Mouse (Mus musculus) thymus, postnatal 10 days (tissue): ENCODE data around the gene Rgs9.
"Not testable (repeated sequence)": the region's sequence is repeated elsewhere in the genome, so short reads cannot be mapped to it uniquely, and the experiment has no call there.

Source experiments
- DNase-seq, 2 experiments: peaks; one replicate each; pipeline ENCODE4 v3.0.0; 2021; ENCODE audit warnings: low spot score in 2 of 2

Rgs9 gene

DNA sequence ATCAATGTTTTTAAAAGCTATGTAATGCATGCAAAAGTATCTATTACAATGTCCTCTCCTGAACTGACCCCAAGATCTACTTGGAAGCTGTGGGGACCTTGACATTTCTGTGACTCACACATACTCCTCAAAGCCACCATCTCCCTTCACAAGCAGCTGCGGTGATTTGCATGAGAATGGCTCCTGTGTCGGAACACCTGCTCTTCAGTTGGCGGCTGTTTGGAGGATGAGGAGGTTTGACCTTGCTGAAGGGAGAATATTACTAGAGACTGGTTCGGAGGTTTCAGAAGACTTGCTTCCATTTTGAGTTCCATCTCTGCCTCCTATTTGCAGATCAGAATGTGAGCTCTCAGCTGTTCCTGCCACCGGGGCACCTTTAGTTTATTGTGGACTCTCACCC, 7.8 kb upstream of the Rgs9 start:
- no peak for DNase-seq

DNA sequence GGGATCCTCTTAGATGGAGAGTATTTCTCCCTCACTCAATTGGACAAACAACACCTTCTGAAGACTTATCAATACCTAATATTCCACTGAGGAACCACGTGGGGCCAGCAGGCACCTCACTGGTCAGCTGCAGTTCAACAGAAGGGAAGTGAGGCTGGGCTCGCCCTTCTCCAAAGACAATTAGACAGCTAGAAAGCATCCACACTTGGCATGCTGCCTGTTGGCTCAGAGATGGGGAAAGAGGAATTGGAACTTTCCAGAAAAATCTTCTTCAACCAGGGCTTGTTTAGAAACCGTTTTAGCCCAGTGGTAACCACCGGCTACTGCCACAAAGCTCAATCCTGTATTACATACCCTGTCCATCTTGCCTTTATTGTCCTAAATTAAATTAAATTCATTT, 4.4 kb upstream of the Rgs9 start:
- DNase-seq, result no peak

DNA sequence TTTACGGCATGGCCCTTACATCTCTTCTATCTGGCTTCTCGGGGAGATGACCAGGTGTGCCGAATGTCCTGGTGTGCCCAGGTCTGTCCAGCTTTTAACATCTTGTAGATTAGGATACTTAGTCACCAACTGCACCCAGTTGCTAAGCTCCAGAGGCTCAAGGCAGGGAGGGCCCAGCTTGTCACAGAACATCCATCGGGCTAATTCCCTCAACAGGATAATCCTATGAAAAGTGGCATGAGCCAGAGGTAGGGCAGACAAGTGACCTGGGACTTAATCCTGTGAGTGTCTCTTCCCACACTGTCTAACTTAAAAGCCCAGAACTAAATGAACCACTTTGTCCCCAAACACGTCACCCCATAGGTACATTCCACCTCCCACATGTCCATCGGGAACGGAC, 898 bp downstream of the Rgs9 start:
- DNase-seq, result no peak

DNA sequence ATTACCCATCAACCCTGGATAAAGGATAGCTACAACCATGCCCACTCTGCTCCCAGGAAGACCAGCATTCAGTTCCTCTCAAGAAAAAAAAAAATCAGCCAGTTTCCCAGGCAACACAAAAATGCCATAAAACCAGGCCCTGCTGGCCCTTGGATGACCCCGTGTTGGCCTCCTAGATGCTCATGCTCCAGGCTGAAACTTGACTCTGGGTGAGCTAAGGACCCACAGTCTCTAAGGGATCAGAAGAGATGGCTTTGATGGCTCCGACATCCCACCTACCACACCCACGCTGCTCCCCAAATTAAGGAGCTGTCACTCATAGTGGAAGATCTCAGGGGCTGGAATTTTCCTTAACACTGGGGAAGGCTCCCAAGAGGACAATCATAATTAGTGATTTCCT, 5.9 kb downstream of the Rgs9 start:
- DNase-seq, result no peak

DNA sequence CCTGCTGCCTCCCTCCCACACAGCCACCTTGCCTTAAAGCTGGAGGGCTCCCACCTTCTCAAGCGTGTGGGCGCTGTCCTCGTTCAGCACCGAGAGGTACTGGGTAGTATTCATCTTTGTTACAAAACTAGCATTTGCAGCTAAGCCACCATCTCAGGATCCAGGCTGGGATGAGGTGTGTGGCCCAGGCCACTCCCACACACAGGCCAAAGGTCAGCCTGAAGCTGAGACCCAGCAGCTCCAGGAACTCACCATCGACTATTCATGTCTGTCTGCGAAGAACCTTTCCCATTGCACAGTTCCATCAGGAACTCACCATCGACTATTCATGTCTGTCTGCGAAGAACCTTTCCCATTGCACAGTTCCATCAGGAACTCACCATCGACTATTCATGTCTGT, 8.6 kb downstream of the Rgs9 start:
- DNase-seq, result not testable (repeated sequence)

DNA sequence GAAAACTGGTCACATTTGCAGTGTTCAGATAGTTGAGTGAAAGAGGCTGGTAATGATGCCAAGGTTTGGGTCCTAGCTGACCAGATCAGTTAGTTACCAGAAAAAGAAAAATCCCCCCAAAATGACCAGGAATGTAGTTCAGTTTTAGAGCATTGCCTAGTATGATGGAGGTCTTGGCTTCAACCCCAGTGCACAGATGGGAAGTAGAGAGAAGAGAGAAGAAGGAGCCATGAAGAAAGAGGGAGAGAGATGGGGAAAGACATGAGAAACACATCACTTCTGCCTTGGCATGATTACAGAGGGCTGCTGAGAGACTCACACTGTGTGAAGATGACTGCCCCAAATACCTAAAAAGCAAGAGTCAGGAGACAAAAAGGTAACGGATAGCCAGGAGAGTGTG, 13.1 kb downstream of the Rgs9 start:
- DNase-seq, result no peak

DNA sequence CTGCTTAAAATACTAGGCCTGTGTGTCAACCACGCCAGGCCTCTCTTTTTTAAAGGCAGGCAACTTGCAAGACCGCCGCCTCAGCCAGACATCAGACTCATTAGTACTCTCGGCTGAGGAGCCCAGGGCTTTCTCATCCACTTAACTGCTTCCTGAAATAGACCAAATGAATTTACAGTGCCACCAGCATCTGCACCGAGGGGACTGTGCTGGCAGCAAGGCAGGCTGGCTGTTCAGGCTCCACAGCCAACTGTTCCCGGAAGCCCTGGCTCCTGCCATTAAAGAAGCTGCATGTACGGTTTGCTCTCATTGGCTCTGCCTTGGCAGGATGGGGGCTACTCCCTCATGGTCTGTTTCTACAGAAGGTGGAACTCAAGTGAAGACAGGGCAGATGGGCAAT, 19.7 kb downstream of the Rgs9 start:
- no peak for DNase-seq

DNA sequence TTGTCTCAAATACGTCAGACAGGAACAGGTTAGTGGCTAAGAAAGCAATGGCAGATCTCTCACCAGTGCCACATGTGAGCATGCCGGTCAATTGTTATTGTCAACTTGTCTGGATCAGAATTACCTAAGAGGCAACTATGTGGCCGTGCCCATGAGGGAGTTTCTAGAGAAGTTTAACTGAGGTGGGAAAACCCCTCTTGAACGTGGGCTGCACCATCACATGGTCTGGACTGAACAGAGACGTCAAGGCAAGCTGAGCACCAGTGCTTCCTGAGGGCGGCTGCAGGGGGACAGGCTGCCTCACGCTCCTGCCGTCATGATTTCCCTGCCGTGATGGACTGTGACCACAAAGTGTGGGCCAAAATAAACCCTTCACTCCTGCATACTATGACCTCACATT, 26.5 kb downstream of the Rgs9 start:
- DNase-seq, result no peak

DNA sequence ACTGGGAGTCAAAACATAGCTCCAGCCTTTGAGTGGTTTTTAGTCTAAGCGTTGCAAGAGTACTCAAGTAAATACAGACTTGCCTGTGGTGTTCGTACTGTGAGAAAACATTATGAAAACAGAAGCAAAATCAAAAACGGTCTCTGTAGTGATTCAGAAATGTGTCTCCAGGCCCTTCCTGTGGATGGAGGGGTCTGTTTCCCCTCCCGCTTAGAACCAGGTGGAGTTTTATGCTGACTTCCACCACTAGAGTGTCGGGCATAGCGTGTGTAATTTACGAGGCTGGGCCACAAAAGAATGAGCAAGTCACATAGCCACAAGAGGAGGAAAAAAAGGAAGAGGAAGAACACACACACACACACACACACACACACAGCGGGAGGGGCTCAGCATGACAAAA, 27.6 kb downstream of the Rgs9 start:
- DNase-seq, result no peak

DNA sequence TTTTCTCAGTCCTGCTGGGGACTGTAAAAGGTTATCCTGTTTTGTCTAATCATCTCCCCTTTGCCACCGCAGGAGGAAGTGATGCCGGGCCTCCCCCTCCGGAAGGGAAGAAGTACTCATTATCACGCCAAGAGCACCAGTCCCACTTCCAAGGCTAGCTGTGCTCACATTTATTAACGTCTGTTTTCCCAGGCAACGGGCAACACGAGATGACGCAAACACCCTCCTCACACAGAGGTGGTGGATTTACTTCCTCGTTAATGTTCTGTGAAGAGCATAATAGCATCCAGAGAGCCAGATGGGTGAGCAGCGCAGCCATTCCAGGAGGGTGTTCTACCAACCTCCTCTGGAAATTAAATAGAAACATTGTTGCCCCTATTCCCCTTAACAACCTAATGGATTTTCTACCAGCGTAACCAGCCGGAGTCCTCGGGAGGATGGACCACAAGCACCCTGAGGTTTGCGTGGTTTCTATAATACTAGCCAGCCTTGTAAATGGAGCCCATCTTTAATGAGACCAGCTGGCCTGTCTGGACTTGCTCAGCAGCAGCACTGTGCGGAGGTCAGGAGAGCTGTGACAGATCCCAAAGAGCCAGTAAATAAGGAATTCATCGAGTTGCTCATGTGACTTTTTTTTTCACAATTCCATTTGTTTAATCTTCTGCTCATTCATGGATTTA, 28.1 kb downstream of the Rgs9 start:
- DNase-seq, result no peak

DNA sequence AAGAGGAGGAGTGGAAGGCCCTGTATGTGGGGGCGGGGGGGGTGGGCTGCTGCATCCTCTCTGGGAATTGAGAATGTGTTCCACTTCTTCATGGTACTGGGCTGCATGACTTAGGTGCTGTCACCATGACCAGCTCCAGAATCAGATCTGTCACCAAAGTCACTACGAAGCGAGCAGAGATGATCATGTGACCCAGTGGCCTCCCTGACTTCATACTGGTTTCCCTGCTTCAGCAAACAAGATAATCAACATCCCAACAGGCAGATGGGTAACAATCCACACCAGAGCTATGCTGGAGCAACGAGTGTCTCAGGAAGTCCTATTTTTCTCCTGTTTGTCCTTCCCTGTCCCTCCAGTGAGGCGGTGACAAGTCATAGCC, 28.7 kb downstream of the Rgs9 start:
- no peak for DNase-seq

DNA sequence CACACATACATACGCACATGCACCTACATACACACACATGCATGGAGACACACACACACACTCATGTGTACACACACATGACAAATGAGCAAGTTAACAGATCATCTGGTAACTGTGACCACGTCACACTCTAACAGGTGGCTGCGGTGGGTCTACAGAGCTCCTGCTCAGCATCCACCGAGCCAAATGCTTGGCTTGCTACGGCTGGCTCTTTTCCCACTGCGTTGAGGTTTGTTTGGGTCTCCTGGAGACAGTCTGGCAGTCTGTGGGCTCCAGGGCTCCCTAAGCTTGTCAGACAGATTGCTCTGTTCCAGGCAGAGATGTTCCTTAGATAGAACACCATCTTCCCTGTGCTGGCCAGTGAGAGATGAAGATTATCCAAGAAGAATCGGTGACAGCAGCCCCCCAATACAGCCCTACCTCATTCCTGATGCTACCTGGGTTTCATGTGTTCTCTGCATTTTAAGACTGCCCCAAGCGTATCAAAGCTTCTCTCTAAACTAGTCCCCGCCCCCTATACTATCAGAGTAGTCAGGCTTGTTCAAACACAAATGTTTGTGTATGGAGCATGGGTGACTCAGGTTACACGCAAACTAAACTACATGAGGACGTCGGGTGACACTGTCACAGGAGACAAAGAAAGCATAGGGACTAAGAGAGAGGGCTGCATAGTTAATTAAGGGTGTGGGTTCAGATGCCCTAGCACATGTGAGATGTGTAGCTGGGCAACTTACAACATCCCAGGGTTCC, 31.6 kb downstream of the Rgs9 start:
- no peak for DNase-seq

DNA sequence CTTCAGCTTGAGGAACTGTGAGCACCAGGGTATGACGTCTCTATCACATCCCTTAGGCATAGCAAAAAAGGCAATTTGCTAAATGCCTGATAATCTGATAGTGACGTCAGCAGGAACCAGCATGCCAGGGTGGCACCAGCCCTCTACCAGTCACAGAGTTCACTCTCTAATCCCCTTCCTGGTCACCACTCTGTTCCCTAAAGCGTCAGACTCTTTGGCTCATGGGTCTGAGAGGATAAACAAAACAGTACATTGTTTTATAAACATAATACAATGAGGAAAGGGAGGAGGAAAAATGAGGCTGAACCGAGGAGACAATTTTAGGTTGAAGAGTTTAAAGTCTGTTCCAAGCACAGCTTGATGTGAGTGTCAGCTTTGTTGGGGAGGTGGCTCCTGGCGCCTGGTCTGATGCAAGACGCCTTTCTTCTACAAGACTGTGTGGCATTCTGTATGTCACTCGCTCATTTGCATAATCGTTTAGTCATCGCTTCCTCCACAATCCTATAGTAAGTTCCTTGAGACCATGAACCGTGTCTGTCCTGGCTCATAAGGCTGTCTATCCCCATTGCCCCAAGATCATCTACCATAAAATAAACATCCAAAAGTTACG, 33.7 kb downstream of the Rgs9 start:
- DNase-seq, result no peak

DNA sequence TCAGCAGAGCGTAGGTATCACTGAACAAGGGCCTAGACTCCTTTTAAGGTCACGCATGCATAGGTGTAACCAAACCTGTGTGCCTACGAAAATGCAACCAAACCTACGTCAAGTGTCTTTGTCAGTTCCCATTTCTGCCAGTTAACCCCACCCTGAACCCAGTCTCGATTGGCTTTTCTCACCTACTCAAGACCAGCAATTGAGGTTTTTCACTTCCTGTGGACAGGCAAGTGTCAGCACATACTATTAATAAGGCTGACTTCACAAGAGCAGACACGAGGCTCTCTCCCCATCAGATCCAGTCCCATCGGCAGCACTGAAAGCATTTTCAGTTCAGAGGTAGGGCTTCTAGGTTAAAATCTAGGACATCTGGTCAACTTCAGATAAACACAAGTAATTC, 37.4 kb downstream of the Rgs9 start:
- no peak for DNase-seq

DNA sequence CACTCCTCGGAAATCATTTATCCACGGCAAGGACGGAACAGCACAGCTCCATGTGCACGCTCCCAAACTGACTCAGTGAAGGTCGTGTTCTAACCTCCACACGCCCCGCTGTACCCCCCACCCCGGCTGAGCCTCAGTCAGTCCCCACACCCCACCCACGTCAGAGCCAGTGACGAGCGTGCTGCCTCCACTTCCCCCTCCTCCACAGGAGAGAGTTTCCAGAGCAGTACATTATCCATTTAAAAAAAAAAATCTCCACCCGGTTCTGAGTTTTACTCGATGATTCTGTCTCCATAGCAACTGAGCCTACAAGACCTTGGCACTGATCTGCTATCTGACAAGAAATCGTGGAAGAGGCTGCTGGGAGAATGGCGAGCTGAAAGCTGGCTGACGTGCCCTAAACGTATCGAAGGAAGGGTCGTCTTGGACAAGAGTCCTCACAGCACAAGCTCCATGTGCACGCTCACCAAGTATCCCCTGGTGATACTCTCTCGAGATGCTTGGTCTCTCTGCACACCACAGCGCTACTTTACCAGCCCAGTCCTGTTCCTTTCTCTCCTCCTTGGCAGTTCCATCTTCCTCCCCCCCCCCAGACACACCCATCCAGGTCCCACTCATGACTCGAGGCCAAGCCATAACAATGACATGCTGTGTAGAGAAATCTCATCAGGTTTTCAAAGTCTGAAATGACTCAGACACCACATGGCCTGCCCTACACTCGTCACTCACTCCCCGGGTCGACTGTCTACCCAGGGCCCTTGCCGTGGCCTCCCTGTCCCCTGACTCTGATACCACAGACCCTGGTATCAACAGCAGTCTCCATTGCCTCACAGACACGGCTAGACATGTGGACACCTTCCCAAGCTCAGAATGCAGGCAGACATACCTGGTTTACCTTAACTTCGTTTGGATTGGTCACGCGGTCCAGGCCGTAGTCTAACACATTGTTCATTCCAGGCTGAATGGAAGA, 38.7 kb downstream of the Rgs9 start:
- DNase-seq, result no peak

DNA sequence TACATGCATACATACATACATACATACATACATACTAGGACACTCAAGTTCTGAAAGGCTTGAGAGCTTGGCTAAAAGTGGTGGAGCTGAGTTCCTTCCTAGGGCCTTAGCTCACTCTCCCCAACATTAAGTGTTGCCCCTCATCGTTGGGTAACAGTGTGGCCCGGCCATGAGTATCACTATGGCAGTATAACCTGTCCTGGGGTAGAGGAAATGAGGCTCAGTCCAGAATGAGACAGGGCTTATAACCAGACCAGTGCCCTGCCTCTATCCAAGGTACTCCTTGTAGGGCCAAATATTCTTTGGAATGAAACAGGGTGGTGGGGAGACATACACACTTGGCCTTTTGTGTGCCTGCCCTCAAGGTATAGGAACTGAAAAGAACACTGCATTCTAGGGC, 40.1 kb downstream of the Rgs9 start:
- peak in 1 of 2 experiments; percentile 29 for DNase-seq

DNA sequence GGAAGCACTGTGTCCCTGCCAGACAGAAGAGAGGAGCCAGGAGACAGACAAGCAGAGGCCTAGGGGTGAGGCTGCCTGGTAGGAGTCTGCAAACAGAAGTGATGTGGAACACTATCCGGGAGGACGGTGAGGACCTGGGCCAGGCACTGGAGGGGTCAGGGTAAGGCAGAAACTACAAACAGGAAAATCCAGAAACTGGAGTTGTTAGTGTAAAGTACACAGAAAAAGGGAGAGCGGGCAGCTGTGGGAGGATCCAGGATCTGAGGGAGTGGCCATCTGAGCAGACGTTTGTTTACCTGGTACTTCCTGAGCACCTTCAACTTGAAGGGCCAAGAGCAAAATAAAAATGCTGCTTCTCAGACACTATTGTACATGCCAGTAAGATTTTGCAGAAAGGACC, 42.9 kb downstream of the Rgs9 start:
- DNase-seq, result no peak

DNA sequence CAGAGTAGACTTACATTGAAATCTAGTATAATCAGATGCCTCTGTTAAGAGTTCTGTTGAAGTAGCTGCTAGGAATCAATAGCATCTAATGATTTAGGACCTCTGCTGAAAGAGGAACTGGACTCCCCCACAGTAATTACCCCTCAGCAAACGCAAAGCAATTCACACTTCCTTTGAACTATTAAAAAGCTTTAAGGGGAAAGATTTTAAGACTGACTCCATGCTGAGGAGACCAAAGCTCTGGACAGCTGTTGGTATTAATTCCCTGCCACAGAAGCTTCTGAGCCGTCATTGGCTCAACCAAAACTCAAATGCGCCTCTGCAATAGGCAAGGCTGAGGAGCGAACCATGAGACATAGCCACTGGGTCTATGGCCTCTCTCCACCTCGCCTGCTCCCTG, 45.4 kb downstream of the Rgs9 start:
- DNase-seq, result no peak

DNA sequence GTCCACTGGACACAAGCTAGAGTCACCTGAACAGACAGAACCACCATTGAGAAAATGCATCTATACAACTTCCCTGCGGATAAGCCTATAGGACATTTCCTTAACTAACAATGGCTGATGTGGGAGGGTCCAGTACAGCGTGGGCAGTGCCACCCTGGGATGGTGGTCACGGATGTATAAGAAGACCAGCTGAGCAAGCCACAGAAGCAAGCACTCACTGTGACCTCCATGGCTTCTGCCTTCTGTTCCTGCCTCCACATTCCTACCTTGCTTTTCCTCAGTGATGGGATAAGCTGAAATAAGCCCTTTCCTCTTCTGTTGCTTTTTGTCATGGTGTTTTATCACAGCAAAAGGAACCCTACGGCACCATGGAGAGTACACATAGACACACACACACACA, 47.4 kb downstream of the Rgs9 start:
- no peak for DNase-seq

DNA sequence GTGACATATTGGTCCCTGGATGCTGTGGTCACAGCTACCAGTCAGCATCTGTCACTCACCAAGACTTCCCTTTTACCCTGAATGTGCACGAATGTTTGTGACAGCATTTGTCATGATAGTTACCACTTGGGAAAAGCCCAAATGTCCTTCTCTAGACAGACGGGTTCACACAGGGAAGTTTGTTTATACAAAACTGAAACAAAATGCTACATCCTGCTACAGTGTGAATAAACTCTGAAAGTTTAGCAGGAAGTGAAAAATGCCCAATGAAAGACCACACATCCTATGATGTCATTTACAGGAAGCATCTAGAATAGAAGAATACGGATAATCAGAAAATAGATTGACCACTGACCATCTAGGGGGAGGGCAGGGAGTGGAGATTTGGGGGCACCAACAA, 51.0 kb downstream of the Rgs9 start:
- DNase-seq, result no peak

DNA sequence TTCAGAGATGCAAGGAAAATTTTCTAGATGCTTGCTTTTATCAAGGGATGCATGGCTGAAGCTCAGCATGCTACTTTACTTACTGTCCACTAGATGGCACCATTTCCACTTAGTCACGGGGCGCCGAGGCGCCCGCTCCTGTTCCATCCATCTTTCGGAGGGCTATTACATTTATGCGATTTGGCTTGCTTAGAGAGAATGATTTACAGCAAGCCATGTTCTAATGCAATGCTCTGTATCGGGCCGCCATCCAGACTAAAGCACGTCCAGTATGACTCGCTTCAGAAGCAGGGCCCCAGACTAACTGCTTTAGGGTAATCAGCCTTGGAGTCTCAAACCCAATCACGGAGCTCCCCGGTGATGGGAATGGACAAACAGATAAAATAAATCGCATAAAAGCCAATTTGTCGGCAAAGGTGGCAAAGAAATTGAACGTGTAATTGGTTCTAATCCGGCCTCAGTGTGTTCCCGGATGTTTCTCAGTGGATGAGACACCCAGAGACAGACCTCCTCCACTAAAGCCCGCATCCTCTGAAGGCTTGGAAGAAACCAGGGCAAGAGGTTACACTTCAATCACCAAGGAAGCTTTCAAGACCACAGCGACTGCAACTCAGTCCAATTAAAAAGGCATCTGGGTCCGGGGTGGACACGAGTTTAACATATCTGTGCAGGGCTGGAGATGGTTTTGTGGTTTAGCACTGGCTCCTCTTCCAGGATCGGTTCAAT, 53.1 kb downstream of the Rgs9 start:
- DNase-seq, result peak in 1 of 2 experiments; percentile 29

DNA sequence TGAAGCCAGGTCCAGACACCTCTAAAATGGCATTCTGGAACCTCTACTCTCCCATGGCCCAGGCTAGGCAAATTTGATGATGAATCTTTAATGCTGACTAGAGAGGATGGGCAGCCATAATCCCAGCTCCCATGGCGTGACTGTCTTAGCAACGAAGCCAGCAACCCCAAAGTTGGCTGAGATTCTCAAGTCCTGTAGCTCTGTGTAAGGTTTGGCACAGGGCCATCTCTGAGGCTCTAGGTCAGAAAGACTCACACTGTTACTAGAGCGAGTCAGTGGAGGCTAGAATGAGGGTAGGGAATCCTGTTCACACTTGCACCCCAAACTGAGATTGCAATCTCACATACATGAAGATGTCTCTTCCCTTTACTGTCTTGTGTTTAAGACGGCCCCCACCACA, 57.8 kb downstream of the Rgs9 start:
- DNase-seq, result no peak
